Mouse (Mus musculus): ENCODE data around the gene Nfe2l2. TPM values are rescaled to one million over a fixed set of nuclear protein-coding genes. Genes with fewer than 3 reads are reported as not detected.
"Not testable (repeated sequence)": the region's sequence is repeated elsewhere in the genome, so short reads cannot be mapped to it uniquely, and the experiment has no call there.

Nfe2l2 gene
- total RNA-seq, 2 experiments from 2014 or later, result 11.4 to 13.5 TPM

- DNase-seq, result no peak
Measured at GRCm38 (mm10) chr2:75642795-75643550, 61.5 kb downstream of the Nfe2l2 start.

- DNase-seq, result not testable (repeated sequence)
Measured at GRCm38 (mm10) chr2:75642312-75642711, 62.1 kb downstream of the Nfe2l2 start.

GRCm38 (mm10) chr2:75639535-75639934 is 64.9 kb downstream of the Nfe2l2 start:
- not testable (repeated sequence) for DNase-seq

- not testable (repeated sequence) for DNase-seq
Measured at GRCm38 (mm10) chr2:75637822-75638221, 66.6 kb downstream of the Nfe2l2 start.

GRCm38 (mm10) chr2:75637361-75637760 is 67.1 kb downstream of the Nfe2l2 start:
- no peak for DNase-seq

GRCm38 (mm10) chr2:75637055-75637304 is 67.5 kb downstream of the Nfe2l2 start:
- not testable (repeated sequence) for DNase-seq

- no peak for DNase-seq
Measured at GRCm38 (mm10) chr2:75636261-75637054, 68.0 kb downstream of the Nfe2l2 start.

- DNase-seq, result not testable (repeated sequence)
Measured at GRCm38 (mm10) chr2:75634431-75634830, 70.0 kb downstream of the Nfe2l2 start.

- DNase-seq, result no peak
Measured at GRCm38 (mm10) chr2:75633784-75634183, 70.7 kb downstream of the Nfe2l2 start.

GRCm38 (mm10) chr2:75633381-75633780 is 71.1 kb downstream of the Nfe2l2 start:
- DNase-seq, result no peak

GRCm38 (mm10) chr2:75632721-75633181 is 71.7 kb downstream of the Nfe2l2 start:
- DNase-seq, result no peak

- DNase-seq, result no peak
Measured at GRCm38 (mm10) chr2:75632043-75632442, 72.4 kb downstream of the Nfe2l2 start.

GRCm38 (mm10) chr2:75631421-75631820 is 73.0 kb downstream of the Nfe2l2 start:
- DNase-seq, result no peak

- DNase-seq, result no peak
Measured at GRCm38 (mm10) chr2:75628487-75628886, 76.0 kb downstream of the Nfe2l2 start.

GRCm38 (mm10) chr2:75626597-75627440 is 77.6 kb downstream of the Nfe2l2 start:
- DNase-seq, result no peak

Small RNAs within 50 kb of the gene (microRNA-seq; reads per million reads assigned to microRNA genes)
- 0 reads per million in 2 experiments for gene Gm24574

Other genes with a start within 250 kb of the Nfe2l2 start
- gene Hnrnpa3, start 45.4 kb downstream of the Nfe2l2 start, total RNA-seq (2021), result 100 to 1,000 TPM; 319 to 330 TPM
- gene Agps, start 127.5 kb upstream of the Nfe2l2 start, total RNA-seq (2021), result 10 to 100 TPM; 43.1 to 44.9 TPM
- 10 to 100 TPM; 11.6 to 13.5 TPM for gene Ttc30b, start 233.9 kb upstream of the Nfe2l2 start, total RNA-seq (2021)

All from layer of hippocampus, postnatal 36 days (tissue).